Mouse (Mus musculus) liver, embryonic 12.5 days (tissue): ENCODE data around the gene Syn3. TPM values are rescaled to one million over a fixed set of nuclear protein-coding genes. Genes with fewer than 3 reads are reported as not detected.

Experiments
- ATAC-seq: fragments of 200-750 bp; cut with Nextera tagmentation; 2 replicates; pipeline ENCODE4 v1.8.0; 2017; ENCODE audit warnings: moderate number of reproducible peaks, mild to moderate bottlenecking, moderate library complexity
- H3K27ac ChIP-seq: fragments of 300-500 bp; sonication (generic); 2 replicates; pipeline ENCODE4 v1.5.1; 2016; ENCODE audit warnings: mild to moderate bottlenecking
- H3K27me3 ChIP-seq: fragments of 300-500 bp; sonication (generic); replicated peaks from 2 replicates; pipeline ENCODE4 v1.6.1; 2016; ENCODE audit warnings: mild to moderate bottlenecking, moderate library complexity
- H3K36me3 ChIP-seq: fragments of 300-500 bp; sonication (generic); 2 replicates; pipeline ENCODE4 v1.6.1; 2016; ENCODE audit warnings: mild to moderate bottlenecking, moderate library complexity
- H3K4me1 ChIP-seq: fragments of 300-500 bp; sonication (generic); 2 replicates; pipeline ENCODE4 v1.6.1; 2016
- H3K4me2 ChIP-seq: fragments of 300-500 bp; sonication (generic); 2 replicates; pipeline ENCODE4 v1.6.1; 2016; ENCODE audit warnings: mild to moderate bottlenecking, moderate library complexity
- H3K4me3 ChIP-seq: fragments of 300-500 bp; sonication (generic); 2 replicates; pipeline ENCODE4 v1.5.1; 2016; ENCODE audit warnings: mild to moderate bottlenecking, moderate library complexity
- H3K9ac ChIP-seq: fragments of 300-500 bp; sonication (generic); 2 replicates; pipeline ENCODE4 v1.6.1; 2016; ENCODE audit warnings: mild to moderate bottlenecking, moderate library complexity
- H3K9me3 ChIP-seq: fragments of 300-500 bp; sonication (generic); replicated peaks from 2 replicates; pipeline ENCODE4 v1.6.1; 2016; ENCODE audit warnings: mild to moderate bottlenecking, moderate library complexity
- WGBS: fragments of 180-500 bp; shearing (Covaris S2); methylation state at CpG from one replicate; pipeline ENCODE4 v1.1.7; 2016; ENCODE audit not compliant: insufficient replicate concordance; 5-methylcytosine and 5-hydroxymethylcytosine counted together
- polyA plus RNA-seq: library from polyadenylated mRNA; unstranded; fragments of >200 nt; fragmentation: Nextera tagmentation; extraction: Ambion mirVana; gene quantifications from 2 replicates; pipeline ENCODE4 v1.2.1, GENCODE M21; 2016

Syn3 gene
- polyA plus RNA-seq, 1 experiment from 2014 or later = 0.57 TPM

GRCm38 (mm10) chr10:86358307-86358975, 140.3 kb downstream of the Syn3 start:
- WGBS = 69% methylated on average over 7 of the region's 7 CpGs
- no peak for ATAC-seq

GRCm38 (mm10) chr10:86356819-86357563, 141.7 kb downstream of the Syn3 start:
- Histone ChIP-seq H3K9ac (no peak overlapping the region), H3K36me3 (no peaks in the 10 kb centered on the region), H3K4me1 (peaks cover 51% of the 10 kb centered on the region), H3K9me3 (no peaks in the 10 kb centered on the region), H3K4me2 (no peak overlapping the region), H3K4me3 (no peak overlapping the region), H3K27me3 (0 out of 2 replicates have a peak, but pooled peaks cover 8% of the 10 kb centered on the region), H3K27ac (peak overlapping the region; percentile 76)
- 37% methylated on average over 5 of the region's 5 CpGs for WGBS
- 0 out of 2 replicates have a peak, but pooled peaks have one; percentile 33 for ATAC-seq

More at GRCm38 (mm10) chr10:86358307-86358975, 140.3 kb downstream of the Syn3 start:
- Histone ChIP-seq H3K27me3 (0 out of 2 replicates have a peak, but pooled peaks cover 8% of the 10 kb centered on the region), H3K4me1 (peaks cover 36% of the 10 kb centered on the region), H3K4me2 (no peak overlapping the region), H3K9ac (no peak overlapping the region), H3K4me3 (no peak overlapping the region), H3K36me3 (no peaks in the 10 kb centered on the region), H3K9me3 (no peaks in the 10 kb centered on the region), H3K27ac (no peak overlapping the region)

DNA sequence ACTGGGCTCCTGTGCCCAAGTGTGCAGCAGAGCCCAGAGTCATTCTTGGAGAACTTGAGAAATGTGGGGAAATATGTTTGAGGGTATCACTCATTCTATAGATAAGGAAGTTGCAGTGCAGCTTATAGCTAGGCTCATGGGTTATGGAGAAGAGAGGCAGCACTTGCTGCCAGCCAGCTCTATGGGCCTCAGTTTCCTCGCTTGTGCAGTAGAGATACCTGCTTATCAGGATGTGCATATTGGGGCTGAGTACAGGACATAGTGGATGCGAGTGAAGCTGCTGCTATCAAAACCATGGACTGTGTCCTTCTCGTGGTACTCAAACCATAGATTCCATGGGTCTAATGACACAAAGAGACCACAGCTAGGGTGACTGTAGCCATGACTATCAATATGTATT, 146.2 kb downstream of the Syn3 start:
- Histone ChIP-seq H3K4me2 (peak overlapping the region; percentile 49), H3K4me3 (no peak overlapping the region), H3K27me3 (no peaks in the 10 kb centered on the region), H3K9ac (peak overlapping the region; percentile 64), H3K27ac (peak overlapping the region; percentile 92), H3K4me1 (peaks cover 78% of the 10 kb centered on the region), H3K36me3 (no peaks in the 10 kb centered on the region), H3K9me3 (no peaks in the 10 kb centered on the region)
- ATAC-seq = peak; percentile 95
- WGBS = 35% methylated on average over 3 of the region's 3 CpGs

DNA sequence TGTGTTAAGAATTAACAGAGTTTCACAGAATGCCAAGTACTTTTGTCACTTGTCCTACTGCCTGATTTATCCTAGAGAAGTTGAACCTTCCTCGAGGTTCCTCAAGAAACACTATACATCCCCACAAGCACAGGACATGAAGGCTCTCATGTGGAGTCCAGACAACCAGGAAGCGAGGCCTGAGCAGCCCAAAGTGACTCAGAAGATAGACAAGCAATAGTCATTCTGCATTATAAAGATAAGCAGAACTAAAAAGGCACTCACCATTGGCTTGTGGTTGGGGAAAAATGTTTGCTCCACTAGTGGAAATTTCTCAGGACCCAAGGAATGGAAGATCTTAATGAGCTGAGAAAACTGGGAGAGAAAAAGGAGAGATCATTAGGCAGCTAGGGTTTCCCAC, 147.4 kb downstream of the Syn3 start:
- no peak overlapping the region for H3K4me3 ChIP-seq
- no peaks in the 10 kb centered on the region for H3K9me3 ChIP-seq
- 26% methylated on average over 2 of the region's 2 CpGs for WGBS
- H3K4me1 ChIP-seq = peaks cover 70% of the 10 kb centered on the region
- peak overlapping the region; percentile 92 for H3K27ac ChIP-seq
- H3K4me2 ChIP-seq = peak overlapping the region; percentile 49
- H3K27me3 ChIP-seq = no peaks in the 10 kb centered on the region
- H3K36me3 ChIP-seq = no peaks in the 10 kb centered on the region
- peak; percentile 66 for ATAC-seq
- peak overlapping the region; percentile 64; the same call in 1 of the 2 replicates for H3K9ac ChIP-seq

DNA sequence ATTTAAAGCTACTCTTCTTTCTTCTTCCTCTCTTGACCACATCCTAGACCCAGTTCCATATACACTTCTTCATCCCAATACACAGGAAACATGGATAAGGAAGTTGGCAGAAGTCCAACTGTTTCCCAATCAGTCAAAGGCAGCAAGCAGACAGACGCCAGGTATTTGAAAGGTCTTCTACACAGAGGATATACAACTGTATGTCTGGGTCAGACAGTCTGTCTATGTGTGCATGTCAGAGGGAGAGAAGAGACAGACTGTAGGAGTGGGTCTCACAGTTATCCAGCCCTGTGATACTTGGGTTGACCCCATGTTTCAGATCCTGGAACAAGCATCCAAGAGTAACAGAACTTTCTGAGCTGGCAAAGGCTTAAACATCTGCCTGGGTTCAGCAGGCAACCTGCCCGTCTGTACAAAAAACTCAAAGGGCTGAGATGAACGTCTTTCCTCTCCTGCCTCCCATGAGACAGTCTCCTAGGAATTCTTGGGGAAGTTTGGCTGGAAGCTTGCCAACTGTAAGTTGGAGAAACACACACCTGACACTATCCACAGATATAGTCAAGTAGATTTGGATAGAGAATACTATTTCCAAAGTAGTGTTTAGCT, 152.4 kb downstream of the Syn3 start:
- Histone ChIP-seq H3K9ac (no peak overlapping the region), H3K36me3 (peaks cover 9% of the 10 kb centered on the region; the same call in 1 of the 2 replicates), H3K9me3 (no peaks in the 10 kb centered on the region), H3K4me3 (no peak overlapping the region), H3K4me1 (peaks cover 56% of the 10 kb centered on the region), H3K27ac (peak overlapping the region; percentile 41; the same call in 1 of the 2 replicates), H3K27me3 (no peaks in the 10 kb centered on the region), H3K4me2 (no peak overlapping the region)
- ATAC-seq = no peak
- WGBS = 65% methylated on average over 3 of the region's 3 CpGs

DNA sequence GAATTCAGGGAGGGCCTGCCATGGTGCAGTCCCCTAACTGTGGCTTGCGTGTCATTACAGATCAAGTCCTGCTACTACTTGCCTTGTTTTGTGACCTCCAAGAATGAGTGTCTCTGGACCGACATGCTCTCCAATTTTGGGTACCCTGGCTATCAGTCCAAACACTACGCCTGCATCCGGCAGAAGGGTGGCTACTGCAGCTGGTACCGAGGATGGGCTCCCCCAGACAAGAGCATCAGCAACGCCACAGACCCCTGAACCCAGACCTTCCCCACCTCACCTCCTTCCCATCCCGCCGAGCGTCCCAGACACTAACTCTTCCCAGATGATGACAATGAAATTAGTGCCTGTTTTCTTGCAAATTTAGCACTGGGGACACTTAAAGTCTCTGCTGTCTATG, 153.1 kb downstream of the Syn3 start:
- H3K27me3 ChIP-seq = no peaks in the 10 kb centered on the region
- H3K36me3 ChIP-seq = peaks cover 9% of the 10 kb centered on the region; the same call in 1 of the 2 replicates
- no peak overlapping the region for H3K9ac ChIP-seq
- no peak for ATAC-seq
- WGBS = 84% methylated on average over 9 of the region's 9 CpGs
- peaks cover 56% of the 10 kb centered on the region for H3K4me1 ChIP-seq
- H3K9me3 ChIP-seq = no peaks in the 10 kb centered on the region
- H3K4me2 ChIP-seq = no peak overlapping the region
- H3K27ac ChIP-seq = no peak overlapping the region
- no peak overlapping the region for H3K4me3 ChIP-seq

DNA sequence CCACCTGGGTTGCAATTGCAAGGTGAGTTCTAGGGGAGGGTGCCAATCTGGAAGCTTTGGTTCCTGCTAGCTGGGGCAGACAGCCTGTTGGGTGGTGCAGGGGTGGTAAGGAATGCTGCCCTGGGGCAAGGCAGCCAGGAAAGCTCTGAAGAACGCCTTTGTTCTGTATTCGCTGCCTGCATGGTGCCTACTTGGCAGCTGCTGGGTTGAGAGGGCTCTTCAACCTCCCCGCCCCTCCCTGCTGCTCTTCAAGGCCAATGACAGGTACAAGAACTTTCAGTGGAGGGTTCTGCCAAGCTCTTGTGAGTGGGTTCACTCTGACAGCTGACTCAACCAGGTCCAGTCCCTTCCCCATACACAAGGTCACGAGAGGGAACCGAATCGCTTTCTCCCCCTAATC, 154.0 kb downstream of the Syn3 start:
- Histone ChIP-seq H3K27me3 (no peaks in the 10 kb centered on the region), H3K4me3 (no peak overlapping the region), H3K4me1 (peaks cover 56% of the 10 kb centered on the region), H3K9ac (no peak overlapping the region), H3K36me3 (peaks cover 9% of the 10 kb centered on the region; the same call in 1 of the 2 replicates), H3K9me3 (no peaks in the 10 kb centered on the region), H3K27ac (no peak overlapping the region), H3K4me2 (no peak overlapping the region)
- no peak for ATAC-seq
- WGBS = 87% methylated on average over 6 of the region's 6 CpGs

DNA sequence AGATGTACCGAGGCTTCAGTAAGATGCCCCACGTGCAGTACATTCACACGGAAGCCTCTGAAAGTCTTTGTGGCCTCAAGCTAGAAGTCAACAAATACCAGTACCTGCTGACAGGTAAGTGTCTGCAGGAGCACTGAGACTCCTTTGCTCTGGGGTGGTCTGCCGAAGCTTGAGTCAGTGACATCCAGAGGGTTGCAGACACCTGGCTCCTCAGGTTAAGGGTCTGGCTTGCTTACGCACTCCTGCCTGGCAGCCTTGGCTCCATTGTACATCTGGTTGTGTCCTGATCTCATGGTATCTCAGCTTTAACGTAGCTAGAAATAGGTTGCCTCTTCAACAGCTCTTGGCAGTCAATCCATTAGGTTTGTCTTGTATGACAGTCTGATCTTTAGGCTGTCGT, 154.8 kb downstream of the Syn3 start:
- no peaks in the 10 kb centered on the region for H3K27me3 ChIP-seq
- 82% methylated on average over 7 of the region's 7 CpGs for WGBS
- H3K4me1 ChIP-seq = peaks cover 58% of the 10 kb centered on the region

GRCm38 (mm10) chr10:86343362-86343761, 155.3 kb downstream of the Syn3 start:
- H3K9ac ChIP-seq = no peak overlapping the region
- no peak for ATAC-seq
- H3K27ac ChIP-seq = peak overlapping the region; percentile 68; the same call in 1 of the 2 replicates
- H3K4me1 ChIP-seq = peaks cover 58% of the 10 kb centered on the region
- 70% methylated on average over 6 of the region's 6 CpGs for WGBS
- peaks cover 9% of the 10 kb centered on the region; the same call in 1 of the 2 replicates for H3K36me3 ChIP-seq
- H3K9me3 ChIP-seq = no peaks in the 10 kb centered on the region
- H3K4me2 ChIP-seq = no peak overlapping the region
- H3K27me3 ChIP-seq = 0 out of 2 replicates have a peak, but pooled peaks cover 1% of the 10 kb centered on the region
- H3K4me3 ChIP-seq = no peak overlapping the region

More for the DNA sequence above, 154.8 kb downstream of the Syn3 start:
- Histone ChIP-seq H3K4me2 (no peak overlapping the region), H3K36me3 (peaks cover 9% of the 10 kb centered on the region; the same call in 1 of the 2 replicates), H3K27ac (no peak overlapping the region), H3K9me3 (no peaks in the 10 kb centered on the region), H3K9ac (no peak overlapping the region), H3K4me3 (no peak overlapping the region)
- no peak for ATAC-seq

DNA sequence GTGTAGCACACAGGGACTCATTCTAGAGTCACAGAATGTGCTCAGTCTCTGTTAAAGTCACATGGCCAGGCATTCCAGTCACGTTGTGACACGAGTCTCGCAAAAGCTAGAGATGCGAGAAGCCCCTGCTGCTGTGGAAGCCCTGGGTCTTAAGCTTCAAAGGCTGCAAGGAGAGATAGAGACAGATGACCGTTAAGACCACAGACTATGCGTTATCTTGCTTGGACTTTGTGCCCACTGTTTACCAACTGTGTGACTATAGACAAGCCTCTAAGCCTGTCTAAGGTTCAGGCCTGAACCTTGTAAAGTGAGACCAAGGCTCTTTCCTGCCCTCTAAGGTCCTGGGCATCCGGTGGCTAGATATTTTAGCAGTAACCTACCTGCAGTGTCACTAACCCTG, 156.0 kb downstream of the Syn3 start:
- 16% methylated on average over 7 of the region's 7 CpGs for WGBS
- Histone ChIP-seq H3K27ac (peak overlapping the region; percentile 68), H3K4me1 (peaks cover 58% of the 10 kb centered on the region)

DNA sequence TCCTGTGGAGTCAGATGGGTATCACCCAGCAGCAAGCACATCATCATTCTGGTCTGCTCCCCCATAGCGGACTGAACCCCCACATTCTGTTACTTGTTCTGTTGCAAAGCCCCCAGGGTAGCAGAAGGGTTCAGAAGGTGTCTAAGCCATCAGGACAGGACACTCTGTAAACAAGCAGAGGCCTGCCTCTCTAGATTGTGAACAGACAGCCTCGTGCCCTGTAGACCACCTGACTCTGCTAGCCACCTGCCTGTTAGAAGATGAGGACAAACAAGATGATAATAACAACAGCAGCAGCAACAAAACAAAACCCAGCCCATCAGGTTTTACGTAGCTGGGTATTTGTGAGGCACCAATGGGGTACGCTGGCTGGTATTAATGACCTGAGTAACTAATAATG, 156.5 kb downstream of the Syn3 start:
- Histone ChIP-seq H3K4me1 (peaks cover 58% of the 10 kb centered on the region), H3K9me3 (no peaks in the 10 kb centered on the region), H3K4me2 (no peak overlapping the region), H3K27ac (peak overlapping the region; percentile 68), H3K4me3 (no peak overlapping the region), H3K9ac (no peak overlapping the region), H3K36me3 (peaks cover 9% of the 10 kb centered on the region; the same call in 1 of the 2 replicates), H3K27me3 (0 out of 2 replicates have a peak, but pooled peaks cover 3% of the 10 kb centered on the region)
- 74% methylated on average over 4 of the region's 4 CpGs for WGBS
- ATAC-seq = no peak

More for the DNA sequence above, 156.0 kb downstream of the Syn3 start:
- peak; percentile 69 for ATAC-seq
- Histone ChIP-seq H3K9ac (no peak overlapping the region), H3K36me3 (peaks cover 9% of the 10 kb centered on the region; the same call in 1 of the 2 replicates), H3K9me3 (no peaks in the 10 kb centered on the region), H3K4me2 (no peak overlapping the region), H3K4me3 (no peak overlapping the region), H3K27me3 (0 out of 2 replicates have a peak, but pooled peaks cover 3% of the 10 kb centered on the region)
